Mouse (Mus musculus): ENCODE data around the gene Chadl.

GRCm38 (mm10) chr15:81663281-81663680 lies 33.8 kb downstream of the Chadl start:
- TF ChIP-seq CTCF (IDR thresholded peaks at IDR 0.05; ENCODE audit: insufficient read depth, low read length) (no peak), POLR2A (IDR thresholded peaks at IDR 0.05; ENCODE audit: borderline replicate concordance, extremely low read depth, low read depth, low read length) (no peak)

Data from lung, adult 2 months (tissue).